Mouse (Mus musculus): ENCODE data around the gene Hoxa2.

GRCm38 (mm10) chr6:52162611-52163365, 1.8 kb downstream of the Hoxa2 start:
- TF ChIP-seq POLR2A (IDR thresholded peaks at IDR 0.05; ENCODE audit: insufficient read depth, low read depth, low read length) (no peak), CTCF (IDR thresholded peaks at IDR 0.05; ENCODE audit: insufficient read depth, low read depth, low read length) (no peak)

All from olfactory bulb, adult 2 months (tissue).